Mouse (Mus musculus): ENCODE measurements around the gene Rad51d. TPM values are rescaled to one million over a fixed set of nuclear protein-coding genes. Genes with fewer than 3 reads are reported as not detected.

The Rad51d gene
- total RNA-seq, 2 experiments from 2014 or later: 8.0 to 9.3 TPM

DNA sequence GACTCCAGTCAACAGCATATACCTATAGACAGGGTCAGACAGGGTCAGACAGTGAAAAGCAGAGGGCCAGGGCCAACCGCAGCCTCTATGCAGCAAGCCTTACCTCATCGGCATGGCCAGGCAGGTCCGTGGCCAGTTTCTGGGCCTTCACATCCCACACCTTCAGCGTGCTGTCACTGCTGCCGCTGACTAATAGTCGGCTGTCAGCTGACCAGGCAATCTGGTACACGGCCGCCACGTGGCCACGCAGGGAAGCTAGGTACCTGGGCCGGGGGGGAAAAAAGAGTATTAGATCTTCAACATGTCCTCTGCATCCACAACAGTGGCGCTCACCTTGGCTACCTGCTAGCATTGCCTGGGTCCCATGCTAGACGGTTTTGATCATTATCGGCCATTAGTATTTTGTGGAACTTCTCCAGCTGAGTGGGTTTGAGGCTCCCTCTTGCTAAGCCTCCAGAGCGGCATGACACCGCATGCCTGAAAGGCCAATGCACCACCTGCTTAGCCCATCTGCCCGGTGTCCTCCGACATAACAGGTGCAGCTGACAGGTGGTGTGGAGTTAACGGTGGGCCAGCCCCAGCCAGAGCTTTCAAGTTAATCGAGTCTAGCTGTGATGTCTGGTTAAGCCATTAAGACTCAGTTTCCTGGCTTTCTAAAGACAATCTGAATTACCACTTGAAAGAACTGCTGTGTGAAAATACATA, 11.3 kb upstream of the Rad51d start:
- DNase-seq (ENCODE audit: low spot score): no peak
- intact Hi-C loops (cut with DNase I): no loop called here

DNA sequence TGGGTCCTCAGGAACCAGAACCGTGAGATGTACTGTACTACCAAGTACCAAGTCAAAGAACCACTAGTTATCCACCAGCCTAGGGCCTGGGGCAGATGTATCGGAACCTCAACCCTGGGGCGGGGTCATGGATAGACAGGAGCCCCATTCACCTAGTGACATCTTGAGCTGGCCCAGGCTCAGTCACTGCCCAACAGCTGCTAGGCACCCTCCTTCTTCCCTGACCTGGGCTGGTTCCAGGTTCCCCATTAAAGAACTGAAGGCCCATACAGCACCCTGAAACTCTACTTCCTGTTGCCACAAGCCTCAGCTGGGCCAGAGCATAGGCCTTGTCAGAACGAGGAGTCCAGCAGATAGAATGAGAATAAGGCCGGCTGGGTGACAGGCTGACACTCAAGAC, 9.3 kb upstream of the Rad51d start:
- intact Hi-C loops (cut with DNase I): no loop called here
- no peak for DNase-seq (ENCODE audit: low spot score)

DNA sequence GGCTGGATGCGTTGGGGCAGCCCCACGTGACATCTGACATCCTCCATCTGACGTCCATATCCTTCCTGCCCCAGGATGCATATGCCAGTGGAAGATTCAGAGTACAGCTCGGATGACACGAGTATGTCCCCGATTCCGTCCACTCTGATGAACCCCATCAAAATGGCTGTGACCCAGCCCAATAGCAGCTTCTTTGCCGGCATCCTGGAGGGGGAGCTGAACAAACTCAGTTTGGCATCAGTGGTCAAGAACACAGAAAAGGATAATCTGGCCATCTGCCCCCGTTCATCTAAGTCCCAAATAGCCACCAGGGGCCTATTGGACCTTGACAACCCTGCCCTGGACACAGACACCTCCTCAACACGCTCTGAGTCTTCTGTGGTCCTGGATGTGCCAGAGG, 7.1 kb upstream of the Rad51d start:
- DNase-seq (ENCODE audit: low spot score): no peak

DNA sequence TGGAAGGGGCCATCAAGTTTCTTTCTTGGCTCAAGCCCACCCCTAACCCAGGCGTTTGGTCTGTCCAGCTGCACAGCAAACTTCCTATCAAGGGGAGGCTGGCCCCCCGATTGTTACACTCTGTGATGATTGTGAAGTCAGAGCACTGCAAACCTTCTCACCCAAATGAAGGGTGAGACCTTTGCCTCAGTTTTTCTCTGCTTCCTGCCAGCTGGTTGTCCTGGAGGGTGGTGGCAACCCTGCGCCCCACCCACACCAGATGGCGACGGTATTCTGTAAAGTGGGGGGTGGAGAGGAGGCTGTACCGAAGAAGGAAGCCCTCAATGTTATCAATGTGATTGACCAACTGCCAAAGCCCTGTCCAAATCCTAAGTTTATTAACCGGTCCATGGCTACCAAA, 1.5 kb upstream of the Rad51d start, which contains the start of gene Fndc8:
TSS of gene Fndc8 (plus strand) at position 189 of the 400 bp plus-strand sequence.
- no peak for DNase-seq (ENCODE audit: low spot score)
- intact Hi-C loops (cut with DNase I): loop anchor here (2.0 kb wide), 2 partner anchors 279 to 657 kb away; no protein-coding TSS in a partner anchor

More for the DNA sequence above, 7.1 kb upstream of the Rad51d start:
- intact Hi-C loops (cut with DNase I): no loop called here

DNA sequence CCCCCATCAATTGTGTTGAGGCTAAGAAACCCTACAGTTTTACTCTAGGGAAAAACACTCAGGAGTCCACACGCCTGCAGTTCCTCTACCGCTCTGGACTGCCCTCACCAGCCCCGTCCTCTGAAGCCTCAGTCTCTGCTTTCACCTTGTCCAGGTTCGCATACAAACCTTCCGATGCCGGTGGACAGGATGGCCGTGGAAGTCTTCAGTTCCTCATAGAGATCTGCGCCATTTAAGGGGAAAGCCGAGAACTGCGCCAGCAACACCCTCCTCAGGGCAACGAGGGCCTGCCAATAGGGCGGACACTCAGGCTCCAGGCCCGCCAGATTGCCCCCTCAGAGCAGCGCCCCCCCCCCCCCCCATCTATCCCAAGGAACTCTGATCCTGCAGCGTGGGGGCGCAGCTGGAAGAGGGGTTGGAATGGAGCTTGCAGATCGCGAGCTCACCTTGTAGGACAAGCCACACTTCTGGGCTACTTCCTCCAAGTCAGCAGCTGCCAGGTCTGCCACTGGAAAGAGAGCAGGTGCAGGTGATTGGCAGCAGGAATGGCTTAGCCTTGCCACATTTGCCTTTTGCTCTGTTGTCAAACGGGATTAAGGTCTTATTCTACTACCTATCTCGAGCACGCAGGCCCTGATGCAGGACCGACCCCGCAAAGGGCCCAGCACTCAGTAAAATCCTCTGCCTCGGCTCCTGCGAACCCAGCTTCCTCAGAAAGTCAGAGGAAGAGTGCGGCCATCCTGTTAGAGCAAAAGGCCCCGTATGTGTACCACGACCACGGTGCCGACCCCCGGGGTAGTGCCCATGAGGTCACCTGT, 681 bp downstream of the Rad51d start:
- intact Hi-C loops (cut with DNase I): loop anchor here (1.0 to 5.0 kb wide), 4 partner anchors 72 to 655 kb away; no protein-coding TSS in a partner anchor
- DNase-seq (ENCODE audit: low spot score): no peak

DNA sequence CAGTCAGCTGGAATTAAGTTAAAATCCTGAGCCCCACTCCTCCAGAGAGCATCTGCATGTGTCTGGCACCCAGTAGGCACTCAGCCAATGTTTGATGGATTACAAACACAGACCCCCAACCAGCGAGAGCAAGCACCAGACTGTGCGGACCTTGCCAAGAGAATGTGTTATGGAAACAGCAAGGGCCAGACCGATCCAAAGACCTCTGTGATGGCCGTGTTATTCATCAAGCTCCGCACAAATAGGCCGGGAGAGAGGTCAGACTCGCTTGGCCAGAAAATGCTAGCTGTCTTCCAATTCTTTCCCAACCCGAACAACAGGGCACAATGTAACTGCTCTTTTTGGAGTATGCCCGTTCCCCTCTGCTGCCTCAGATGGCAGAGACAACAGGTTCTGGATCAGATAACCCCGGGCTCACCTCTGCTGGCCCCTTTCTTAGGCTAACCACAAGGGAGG, 1.9 kb downstream of the Rad51d start:
- DNase-seq (ENCODE audit: low spot score): no peak
- intact Hi-C loops (cut with DNase I): loop anchor here (5.0 kb wide), 1 partner anchor 71 kb away; no protein-coding TSS in a partner anchor

DNA sequence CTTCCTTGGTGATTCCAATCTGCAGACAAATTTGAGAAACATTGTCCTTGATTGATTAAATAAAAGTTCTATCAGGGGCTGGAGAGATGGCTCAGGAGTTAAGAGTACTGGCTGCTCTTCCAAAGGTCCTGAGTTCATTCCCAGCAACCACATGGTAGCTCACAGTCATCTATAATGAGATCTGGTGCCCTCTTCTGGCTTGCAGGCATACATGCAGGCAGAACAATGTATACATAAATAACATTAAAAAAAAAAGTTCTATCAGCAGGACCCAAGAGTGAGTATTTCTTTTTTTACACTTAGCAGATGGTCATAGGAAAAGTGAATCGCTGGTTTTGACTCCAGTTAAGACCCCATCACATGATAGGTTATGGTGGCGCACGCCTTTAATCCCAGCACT, 3.9 kb downstream of the Rad51d start:
- intact Hi-C loops (cut with DNase I): loop anchor here (5.0 kb wide), 1 partner anchor 69 kb away; no protein-coding TSS in a partner anchor
- no peak for DNase-seq (ENCODE audit: low spot score)

DNA sequence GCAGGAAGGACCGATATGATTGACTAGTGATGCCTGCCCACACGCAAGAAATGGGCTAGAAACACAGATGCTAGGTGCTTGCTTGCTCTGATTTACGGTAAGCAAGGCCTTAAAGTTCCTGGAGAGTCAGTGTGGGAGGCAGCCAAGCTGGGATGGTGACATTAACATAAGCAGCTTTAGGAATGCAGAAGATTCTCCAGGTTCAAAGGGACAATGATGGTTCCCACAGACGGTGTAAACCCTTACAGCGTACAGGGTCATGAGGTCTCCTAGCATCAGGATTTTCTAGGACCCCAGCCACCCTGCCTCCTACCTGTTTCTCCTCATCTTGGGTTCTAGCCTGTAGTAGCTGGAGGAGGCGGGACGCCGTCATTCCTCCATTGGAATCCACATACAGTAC, 7.2 kb downstream of the Rad51d start:
- intact Hi-C loops (cut with DNase I): no loop called here
- no peak for DNase-seq (ENCODE audit: low spot score)

DNA sequence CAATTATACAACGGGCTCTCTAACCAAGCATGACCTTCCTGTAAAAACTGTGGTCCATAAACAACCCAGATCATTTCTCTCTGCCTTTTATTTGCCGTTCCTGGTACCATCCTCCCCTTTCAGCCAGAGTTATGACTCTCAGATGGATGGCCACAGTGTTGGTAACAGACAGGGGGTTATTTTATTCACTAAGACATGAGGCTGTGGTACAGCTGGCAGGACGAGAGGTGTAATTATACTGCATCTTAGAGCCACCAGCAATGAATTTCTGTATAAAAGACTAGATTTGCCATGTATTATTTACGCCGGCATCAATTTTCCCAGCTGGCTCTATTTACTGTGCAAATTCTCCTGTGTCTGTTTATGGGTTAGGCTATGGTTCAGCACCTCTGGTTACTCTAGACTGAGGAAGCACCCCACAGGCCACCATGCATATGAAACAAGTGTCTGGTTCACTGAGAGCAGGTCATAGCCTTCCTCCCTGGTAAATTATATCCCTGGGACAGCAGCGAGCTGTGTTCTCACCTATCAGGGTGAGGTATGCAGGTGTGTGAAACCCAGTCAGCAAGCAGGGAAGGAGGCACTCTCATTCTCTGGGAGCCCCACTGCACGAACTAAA, 12.6 kb downstream of the Rad51d start:
- no peak for DNase-seq (ENCODE audit: low spot score)
- intact Hi-C loops (cut with DNase I): no loop called here

DNA sequence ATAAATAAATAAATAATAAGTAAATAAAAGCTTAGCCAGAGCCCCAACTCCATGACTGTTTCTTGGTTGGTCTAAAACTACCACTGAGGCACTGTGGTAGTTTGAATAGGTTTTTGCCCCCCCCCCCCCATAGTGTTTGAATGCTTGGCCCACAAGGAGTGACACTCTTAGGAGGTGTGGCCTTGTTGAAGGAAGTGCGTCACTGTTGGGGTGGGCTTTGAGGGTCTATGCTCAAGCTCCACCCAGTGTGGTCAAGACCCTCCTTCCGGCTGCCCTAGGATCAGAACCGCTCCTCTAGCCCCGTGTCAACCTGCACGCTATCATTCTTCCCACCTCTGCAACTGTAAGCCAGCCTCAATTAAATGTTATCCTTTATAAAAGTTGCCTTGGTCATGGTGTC, 14.8 kb downstream of the Rad51d start:
- no peak for DNase-seq (ENCODE audit: low spot score)
- intact Hi-C loops (cut with DNase I): no loop called here

DNA sequence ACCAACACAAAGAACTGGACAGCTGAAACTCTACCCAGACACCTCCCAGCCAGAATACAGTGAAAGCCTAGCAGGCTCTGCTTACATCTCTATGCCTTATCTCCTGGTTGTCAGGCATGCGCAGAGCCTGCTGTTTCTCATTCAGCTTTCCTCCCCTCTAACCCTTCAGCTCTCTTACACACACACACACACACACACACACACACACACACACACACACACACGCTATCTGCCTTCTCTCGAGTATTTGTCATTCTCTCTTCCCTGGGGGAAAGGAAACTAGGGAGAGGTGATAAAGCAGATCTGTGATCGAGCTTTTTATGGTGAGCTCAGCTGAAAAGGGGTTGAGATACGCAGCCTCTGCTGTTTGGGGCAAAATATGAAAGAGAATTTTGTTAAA, 15.5 kb downstream of the Rad51d start:
- intact Hi-C loops (cut with DNase I): no loop called here
- no peak for DNase-seq (ENCODE audit: low spot score)

DNA sequence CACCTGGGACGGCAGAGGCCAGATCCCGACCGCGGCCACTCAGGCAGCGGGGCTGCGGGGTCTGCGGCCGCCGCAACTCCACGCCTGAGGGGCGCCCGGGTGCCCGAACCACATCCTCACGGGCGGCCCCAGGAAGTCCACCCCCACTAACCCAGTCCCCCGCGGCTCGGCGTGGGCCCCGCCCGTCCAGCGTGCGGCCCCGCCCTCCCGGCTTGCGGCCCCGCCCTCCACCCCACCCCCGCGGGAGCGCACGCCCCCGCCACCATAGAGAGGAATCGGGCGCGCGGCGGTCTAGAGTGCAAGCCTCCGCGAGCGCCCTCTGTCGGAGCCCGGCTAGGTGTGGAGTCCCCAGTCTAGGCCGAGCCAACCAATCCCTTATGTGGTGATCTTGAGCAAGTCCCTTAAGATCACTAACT, 19.4 kb downstream of the Rad51d start, which contains the start of gene Rffl:
TSS of gene Rffl (minus strand) at position 180 of the 416 bp plus-strand sequence.
- DNase-seq (ENCODE audit: low spot score): peak; percentile 83
- intact Hi-C loops (cut with DNase I): loop anchor here (2.0 kb wide), 2 partner anchors 38 to 52 kb away; partner anchors contain the start of gene Nle1

DNA sequence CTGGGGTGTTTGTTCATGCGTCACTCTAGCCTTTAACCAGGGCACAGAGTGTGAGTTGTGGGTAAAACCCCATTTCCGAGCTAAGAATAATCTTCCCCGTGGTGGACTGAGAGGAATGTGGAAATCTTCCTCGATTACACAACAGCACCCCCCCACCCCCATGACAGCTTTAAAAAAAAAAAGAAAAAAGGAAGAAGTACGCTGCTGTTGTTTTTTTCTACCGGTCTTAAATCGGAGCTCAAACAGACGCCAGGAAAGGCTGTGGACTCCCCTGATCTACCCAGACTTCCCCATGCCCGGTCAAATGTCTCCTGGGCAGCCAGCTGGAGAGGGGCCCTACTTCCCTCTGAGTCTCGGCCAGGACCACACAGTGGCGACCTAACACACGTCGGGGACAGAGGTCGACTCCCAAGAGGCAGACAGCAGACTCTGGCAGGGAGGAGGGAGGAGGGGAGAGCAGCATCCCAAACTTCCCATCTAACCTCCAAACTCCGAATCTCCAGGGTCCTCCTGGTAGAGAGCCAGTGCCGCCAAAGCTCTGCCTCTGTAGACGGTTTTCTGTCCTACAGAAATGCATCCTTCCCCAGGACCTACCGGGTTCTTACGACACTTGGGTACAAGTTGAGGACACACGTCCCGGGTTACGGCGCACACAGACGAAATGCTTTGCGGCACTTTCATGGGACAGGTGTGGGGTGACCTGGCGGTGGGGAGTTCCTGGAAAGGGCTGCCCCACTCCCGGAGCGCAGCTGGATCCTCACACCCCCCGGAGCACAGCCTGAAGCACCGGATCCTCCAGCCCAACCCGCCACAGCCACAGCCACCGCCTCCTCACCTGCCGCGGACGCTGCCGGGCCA, 20.0 kb downstream of the Rad51d start:
- intact Hi-C loops (cut with DNase I): loop anchor here (2.0 kb wide), 2 partner anchors 38 to 52 kb away; partner anchors contain the start of gene Nle1
- peak; percentile 26 for DNase-seq (ENCODE audit: low spot score)

DNA sequence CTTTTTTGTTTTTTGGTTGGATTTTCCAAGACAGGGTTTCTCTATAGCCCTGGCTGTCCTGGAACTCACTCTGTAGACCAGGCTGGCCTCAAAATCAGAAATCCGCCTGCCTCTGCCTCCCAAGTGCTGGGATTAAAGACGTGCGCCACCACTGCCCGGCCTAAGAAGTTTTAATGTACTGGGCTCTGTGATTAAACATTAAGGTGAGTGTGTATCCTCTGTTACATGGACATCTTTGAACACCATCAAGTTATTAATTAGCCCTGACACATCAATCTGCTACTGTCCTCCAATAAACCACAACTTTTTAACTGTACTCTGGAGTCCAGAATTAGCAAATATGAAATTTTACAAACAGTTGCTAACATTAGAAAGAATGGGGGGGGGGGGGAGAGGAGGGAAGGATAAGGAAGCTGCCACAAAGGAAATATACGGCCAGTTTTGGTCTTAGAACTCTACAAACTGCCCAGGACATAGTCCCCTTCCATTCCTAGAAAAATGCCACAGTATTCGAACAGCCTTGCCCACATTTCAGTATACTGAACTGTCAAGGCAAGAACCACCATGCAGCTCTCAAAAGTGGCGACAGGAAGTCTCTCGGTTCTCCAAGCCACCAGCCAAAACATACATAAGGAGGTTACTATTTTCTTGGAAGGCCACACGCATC, 20.8 kb downstream of the Rad51d start:
- intact Hi-C loops (cut with DNase I): loop anchor here (2.0 kb wide), 2 partner anchors 39 to 51 kb away; partner anchors contain the start of gene Nle1

DNA sequence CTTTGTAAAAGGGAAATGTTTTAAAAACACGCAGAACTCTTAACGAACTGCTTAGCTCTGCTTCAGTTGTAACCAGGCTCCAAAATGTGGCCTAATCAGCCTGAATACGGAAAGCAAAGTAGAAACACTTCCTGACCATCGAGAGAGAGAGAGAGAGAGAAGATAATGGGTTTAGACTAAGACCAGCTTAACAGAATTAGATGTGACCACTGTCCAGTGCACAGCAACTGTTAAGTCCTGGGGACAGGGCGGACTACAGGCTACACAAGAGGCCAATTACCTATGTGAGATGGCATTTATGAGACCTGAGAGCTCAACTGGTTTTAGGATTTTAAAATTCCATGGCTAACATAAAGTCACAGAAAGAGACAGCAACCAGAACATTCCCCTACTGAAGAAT, 22.5 kb downstream of the Rad51d start:
- intact Hi-C loops (cut with DNase I): no loop called here
- DNase-seq (ENCODE audit: low spot score): no peak

More for the DNA sequence above, 20.8 kb downstream of the Rad51d start:
- no peak for DNase-seq (ENCODE audit: low spot score)

DNA sequence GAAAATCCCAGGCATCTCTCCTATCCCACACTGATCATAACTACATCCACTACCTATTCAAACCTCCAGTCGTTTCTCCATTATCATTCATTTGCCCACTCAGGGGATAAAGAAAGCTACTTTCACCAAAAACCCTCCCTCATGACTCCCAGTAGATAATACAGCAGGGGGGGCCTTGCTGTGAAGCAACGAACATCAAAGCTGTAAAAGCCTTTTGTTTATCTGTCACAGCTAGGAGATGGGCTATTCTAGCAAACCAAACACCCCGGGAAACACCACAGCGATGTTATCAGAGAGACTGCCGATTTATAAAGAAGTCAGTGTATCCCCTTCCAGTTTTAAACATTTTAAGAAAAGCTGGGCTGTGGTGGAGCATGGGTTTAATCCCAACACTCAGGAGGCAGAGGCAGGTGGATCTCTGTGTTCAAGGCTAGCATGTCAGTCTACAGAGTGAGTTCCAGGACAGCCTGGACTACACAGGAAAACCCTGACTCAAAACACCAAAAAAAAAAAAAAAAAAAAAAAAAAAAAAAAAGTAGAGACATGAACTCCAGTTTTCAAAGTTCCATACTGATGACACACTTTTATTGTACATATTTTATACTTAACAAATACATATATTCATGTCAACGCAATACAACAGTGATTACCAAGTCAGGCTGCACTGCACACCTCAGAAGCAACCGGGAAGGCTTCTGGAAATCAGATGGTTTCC, 23.4 kb downstream of the Rad51d start:
- no peak for DNase-seq (ENCODE audit: low spot score)
- intact Hi-C loops (cut with DNase I): no loop called here

DNA sequence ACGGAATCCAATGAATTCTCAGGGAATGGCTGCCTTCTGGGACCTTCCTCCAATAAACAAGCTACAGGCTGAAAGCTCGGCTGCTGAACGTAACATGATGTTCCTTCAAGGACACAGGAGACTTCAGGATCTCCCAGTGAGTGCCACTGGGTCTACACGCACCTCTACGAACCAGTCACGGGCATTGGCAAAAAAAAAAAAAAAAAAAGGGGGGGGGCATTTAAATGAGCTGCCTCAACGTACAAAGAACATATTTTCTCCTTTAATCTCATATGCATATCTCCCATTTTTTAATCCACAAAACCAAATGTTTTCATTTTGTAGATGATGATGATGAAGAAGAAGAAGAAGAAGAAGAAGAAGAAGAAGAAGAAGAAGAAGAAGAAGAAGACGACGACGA, 24.5 kb downstream of the Rad51d start:
- DNase-seq (ENCODE audit: low spot score): no peak
- intact Hi-C loops (cut with DNase I): no loop called here

DNA sequence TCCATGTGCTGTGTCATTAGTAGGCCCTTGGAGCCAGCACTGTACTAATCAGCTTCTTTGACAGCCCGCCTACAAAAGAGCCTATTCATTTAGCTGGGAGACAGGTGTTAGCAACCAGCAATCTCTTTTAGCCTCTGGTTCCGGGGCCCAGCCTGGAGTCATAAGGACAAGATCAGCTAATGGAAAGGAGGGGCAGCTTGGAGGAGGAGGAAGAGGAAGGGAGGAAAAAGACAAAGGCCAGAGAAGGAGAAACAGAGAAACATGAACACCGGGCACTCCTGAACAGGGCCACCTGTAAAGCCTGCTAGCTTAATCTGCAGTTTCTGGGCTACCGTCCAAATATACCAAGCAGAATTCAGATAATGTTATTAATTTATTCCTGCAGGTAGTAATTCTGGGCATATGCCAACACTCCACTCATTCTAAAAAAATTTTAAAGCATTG, 26.9 kb downstream of the Rad51d start:
- intact Hi-C loops (cut with DNase I): no loop called here
- no peak for DNase-seq (ENCODE audit: low spot score)
